Mouse (Mus musculus) stomach, embryonic 14.5 days (tissue): ENCODE measurements around the gene Gm20388. TPM values are rescaled to one million over a fixed set of nuclear protein-coding genes. Genes with fewer than 3 reads are reported as not detected.
A peak's percentile ranks its signal among the peaks of the same experiment; 100 is the strongest.

ENCODE experiments used
- ATAC-seq: fragments of 200-750 bp; cut with Nextera tagmentation; 2 replicates; pipeline ENCODE4 v1.8.0; 2017; ENCODE audit warnings: low read depth, moderate TSS enrichment; ENCODE audit not compliant: insufficient number of reproducible peaks, insufficient read depth, low FRiP score
- H3K27ac ChIP-seq: fragments of 300-500 bp; sonication (generic); 2 replicates; pipeline ENCODE4 v1.5.1; 2014; ENCODE audit warnings: mild to moderate bottlenecking, low read length, moderate library complexity, mixed read lengths
- H3K27me3 ChIP-seq: fragments of 300-500 bp; sonication (generic); 2 replicates; pipeline ENCODE4 v1.6.1; 2014; ENCODE audit warnings: low read length, control low read depth, mixed read lengths; ENCODE audit not compliant: control insufficient read depth, insufficient read depth
- H3K36me3 ChIP-seq: fragments of 300-500 bp; sonication (generic); 2 replicates; pipeline ENCODE4 v1.6.1; 2014; ENCODE audit warnings: mild to moderate bottlenecking, control low read depth, low read length, moderate library complexity, mixed read lengths; ENCODE audit not compliant: control insufficient read depth, insufficient read depth
- H3K4me1 ChIP-seq: fragments of 300-500 bp; sonication (generic); 2 replicates; pipeline ENCODE4 v1.6.1; 2014; ENCODE audit warnings: low read length, control low read depth, mixed read lengths; ENCODE audit not compliant: control insufficient read depth, insufficient read depth
- H3K4me2 ChIP-seq: fragments of 300-500 bp; sonication (generic); replicated peaks from 2 replicates; pipeline ENCODE4 v1.6.1; 2014; ENCODE audit warnings: low read depth, low read length, control low read depth
- H3K4me3 ChIP-seq: fragments of 300-500 bp; sonication (generic); 2 replicates; pipeline ENCODE4 v1.5.1; 2014; ENCODE audit warnings: low read depth, low read length, control low read depth
- H3K9ac ChIP-seq: fragments of 300-500 bp; sonication (generic); replicated peaks from 2 replicates; pipeline ENCODE4 v1.6.1; 2014; ENCODE audit warnings: low read depth, mild to moderate bottlenecking, control low read depth, low read length, moderate library complexity, mixed read lengths
- H3K9me3 ChIP-seq: fragments of 300-500 bp; sonication (generic); 2 replicates; pipeline ENCODE4 v1.6.1; 2016; ENCODE audit warnings: low read depth, low read length, control low read depth; ENCODE audit not compliant: control insufficient read depth
- WGBS: fragments of 180-500 bp; shearing (Covaris S2); extraction: QIAGEN DNeasy Blood & Tissue Kit; methylation state at CpG from one replicate; pipeline ENCODE4 v1.1.7; 2014; 5-methylcytosine and 5-hydroxymethylcytosine counted together
- polyA plus RNA-seq: library from polyadenylated mRNA; unstranded; fragments of >200 nt; fragmentation: Nextera tagmentation; extraction: Ambion mirVana; gene quantifications from 2 replicates; pipeline ENCODE4 v1.2.1, GENCODE M21; 2014

The Gm20388 gene
- polyA plus RNA-seq, 1 experiment from 2014 or later: 11.4 TPM

- peak overlapping the region; percentile 69 for H3K4me3 ChIP-seq
- peak overlapping the region; percentile 99 for H3K27ac ChIP-seq
- WGBS: under 1% methylated on average over 88 of the region's 89 CpGs
- H3K36me3 ChIP-seq: peaks cover 4% of the 10 kb centered on the region; the same call in 1 of the 2 replicates
- H3K9ac ChIP-seq: peak overlapping the region; percentile 92
- no peaks in the 10 kb centered on the region for H3K9me3 ChIP-seq
- peak overlapping the region; percentile 78 for H3K4me2 ChIP-seq
- peaks cover 17% of the 10 kb centered on the region; the same call in 1 of the 2 replicates for H3K27me3 ChIP-seq
- peak; percentile 75; the same call in 1 of the 2 replicates for ATAC-seq
- peaks cover 3% of the 10 kb centered on the region; the same call in 1 of the 2 replicates for H3K4me1 ChIP-seq
These were observed 1172.7 kb downstream of the Gm20388 start for GRCm38 (mm10) chr8:121083093-121083935.

- peak overlapping the region; percentile 99 for H3K27ac ChIP-seq
- peaks cover 3% of the 10 kb centered on the region; the same call in 1 of the 2 replicates for H3K4me1 ChIP-seq
- H3K4me3 ChIP-seq: peak overlapping the region; percentile 69
- H3K9me3 ChIP-seq: no peaks in the 10 kb centered on the region
- H3K4me2 ChIP-seq: peak overlapping the region; percentile 78
- peak; percentile 80 for ATAC-seq
- H3K27me3 ChIP-seq: peaks cover 17% of the 10 kb centered on the region; the same call in 1 of the 2 replicates
- peak overlapping the region; percentile 92 for H3K9ac ChIP-seq
- 3% methylated on average over 20 of the region's 27 CpGs for WGBS
- peaks cover 7% of the 10 kb centered on the region; the same call in 1 of the 2 replicates for H3K36me3 ChIP-seq
These were observed 1173.2 kb downstream of the Gm20388 start for GRCm38 (mm10) chr8:121083936-121084209.

GRCm38 (mm10) chr8:121084210-121084951 is 1173.7 kb downstream of the Gm20388 start, which contains the start of gene Foxf1:
Foxf1 (plus strand) TSS chr8:121084386.
- Histone ChIP-seq H3K4me3 (peak within 1 kb of the TSS; percentile 69), H3K4me2 (peak within 1 kb of the TSS; percentile 78), H3K9me3 (no peaks in the 10 kb centered on the region), H3K36me3 (peaks cover 8% of the 10 kb centered on the region; the same call in 1 of the 2 replicates), H3K9ac (peak within 1 kb of the TSS; percentile 92), H3K27ac (peak within 1 kb of the TSS; percentile 99), H3K27me3 (peaks cover 15% of the 10 kb centered on the region), H3K4me1 (peaks cover 3% of the 10 kb centered on the region; the same call in 1 of the 2 replicates)
- under 1% methylated on average over 45 of the region's 83 CpGs for WGBS
- no peak; the same call in 1 of the 2 replicates for ATAC-seq

- ATAC-seq: no peak
- Histone ChIP-seq H3K27me3 (peaks cover 16% of the 10 kb centered on the region), H3K4me2 (peak overlapping the region; percentile 78), H3K9me3 (no peaks in the 10 kb centered on the region), H3K4me1 (peaks cover 3% of the 10 kb centered on the region; the same call in 1 of the 2 replicates), H3K27ac (peak overlapping the region; percentile 99), H3K4me3 (peak overlapping the region; percentile 69), H3K9ac (peak overlapping the region; percentile 92), H3K36me3 (peaks cover 8% of the 10 kb centered on the region; the same call in 1 of the 2 replicates)
- WGBS: 3% methylated on average over 30 of the region's 30 CpGs
These were observed 1174.4 kb downstream of the Gm20388 start for GRCm38 (mm10) chr8:121085011-121085410.

GRCm38 (mm10) chr8:121085561-121085960 is 1174.9 kb downstream of the Gm20388 start:
- Histone ChIP-seq H3K4me1 (peaks cover 4% of the 10 kb centered on the region; the same call in 1 of the 2 replicates), H3K9me3 (no peaks in the 10 kb centered on the region), H3K27me3 (peaks cover 16% of the 10 kb centered on the region), H3K4me2 (peak overlapping the region; percentile 78), H3K36me3 (peaks cover 8% of the 10 kb centered on the region; the same call in 1 of the 2 replicates), H3K27ac (peak overlapping the region; percentile 99), H3K9ac (peak overlapping the region; percentile 92), H3K4me3 (peak overlapping the region; percentile 69)
- 32% methylated on average over 3 of the region's 3 CpGs for WGBS
- ATAC-seq: no peak

GRCm38 (mm10) chr8:121086004-121086900 is 1175.6 kb downstream of the Gm20388 start:
- ATAC-seq: no peak
- peak overlapping the region; percentile 92 for H3K9ac ChIP-seq
- peaks cover 8% of the 10 kb centered on the region; the same call in 1 of the 2 replicates for H3K36me3 ChIP-seq
- H3K4me2 ChIP-seq: peak overlapping the region; percentile 78
- 19% methylated on average over 19 of the region's 19 CpGs for WGBS
- H3K27ac ChIP-seq: peak overlapping the region; percentile 99
- H3K27me3 ChIP-seq: peaks cover 19% of the 10 kb centered on the region
- no peaks in the 10 kb centered on the region for H3K9me3 ChIP-seq
- H3K4me3 ChIP-seq: peak overlapping the region; percentile 69
- peaks cover 5% of the 10 kb centered on the region for H3K4me1 ChIP-seq

GRCm38 (mm10) chr8:121088281-121088680 is 1177.6 kb downstream of the Gm20388 start:
- H3K9me3 ChIP-seq: no peaks in the 10 kb centered on the region
- H3K4me2 ChIP-seq: peak overlapping the region; percentile 78
- H3K9ac ChIP-seq: peak overlapping the region; percentile 92
- H3K4me1 ChIP-seq: peaks cover 13% of the 10 kb centered on the region
- peak overlapping the region; percentile 75; the same call in 1 of the 2 replicates for H3K27ac ChIP-seq
- H3K36me3 ChIP-seq: peaks cover 8% of the 10 kb centered on the region; the same call in 1 of the 2 replicates
- peak overlapping the region; percentile 69 for H3K4me3 ChIP-seq
- 15% methylated on average over 8 of the region's 8 CpGs for WGBS
- peaks cover 17% of the 10 kb centered on the region for H3K27me3 ChIP-seq
- ATAC-seq: no peak
